Mouse (Mus musculus) limb, embryonic 10.5 days (tissue): ENCODE measurements around the gene Prps1l3. TPM values are rescaled to one million over a fixed set of nuclear protein-coding genes. Genes with fewer than 3 reads are reported as not detected.

ENCODE experiments used
- DNase-seq: peaks from one replicate; pipeline ENCODE4 v3.0.0-alpha.2; 2017; ENCODE audit warnings: low spot score
- H3K27ac ChIP-seq: fragments of 300-500 bp; sonication (generic); 2 replicates; pipeline ENCODE4 v1.5.1; 2016; ENCODE audit warnings: mild to moderate bottlenecking
- H3K27me3 ChIP-seq: fragments of 300-500 bp; sonication (generic); 2 replicates; pipeline ENCODE4 v1.6.1; 2016; ENCODE audit warnings: low read depth, mild to moderate bottlenecking; ENCODE audit not compliant: poor library complexity, severe bottlenecking
- H3K36me3 ChIP-seq: fragments of 300-500 bp; sonication (generic); 2 replicates; pipeline ENCODE4 v1.6.1; 2016; ENCODE audit warnings: mild to moderate bottlenecking, moderate library complexity
- H3K4me1 ChIP-seq: fragments of 300-500 bp; sonication (generic); 2 replicates; pipeline ENCODE4 v1.6.1; 2016
- H3K4me3 ChIP-seq: fragments of 300-500 bp; sonication (generic); 2 replicates; pipeline ENCODE4 v1.5.1; 2016; ENCODE audit warnings: mild to moderate bottlenecking, moderate library complexity
- H3K9me3 ChIP-seq: fragments of 300-500 bp; sonication (generic); replicated peaks from 2 replicates; pipeline ENCODE4 v1.6.1; 2016; ENCODE audit warnings: mild to moderate bottlenecking
- WGBS: fragments of 180-500 bp; shearing (Covaris S2); methylation state at CpG from one replicate; pipeline ENCODE4 v1.1.7; 2016; 5-methylcytosine and 5-hydroxymethylcytosine counted together
- polyA plus RNA-seq: library from polyadenylated mRNA; unstranded; fragments of >200 nt; fragmentation: Nextera tagmentation; extraction: Ambion mirVana; gene quantifications from 2 replicates; pipeline ENCODE4 v1.2.1, GENCODE M21; 2016

Gene Prps1l3
- 85.5 and 87.5 TPM in 2 replicates for polyA plus RNA-seq

GRCm38 (mm10) chr12:57230192-57230706 is at the start of gene Prps1l3, which contains the start of gene Mipol1:
Gene Prps1l3, plus strand, starts transcription at chr12:57230412.
Gene Mipol1, plus strand, starts transcription at chr12:57230427.
- Histone ChIP-seq H3K4me3 (peak within 1 kb of the TSS; percentile 78), H3K27ac (peak within 1 kb of the TSS; percentile 97), H3K27me3 (no peaks in the 10 kb centered on the region), H3K9me3 (no peaks in the 10 kb centered on the region), H3K36me3 (peaks cover 12% of the 10 kb centered on the region), H3K4me1 (peaks cover 5% of the 10 kb centered on the region)
- peak; percentile 98 for DNase-seq
- under 1% methylated on average over 58 of the region's 58 CpGs for WGBS

GRCm38 (mm10) chr12:57184401-57185147 is 45.6 kb upstream of the Prps1l3 start:
- DNase-seq: no peak
- no peak overlapping the region for H3K27ac ChIP-seq
- no peaks in the 10 kb centered on the region for H3K9me3 ChIP-seq
- WGBS: 79% methylated on average over 2 of the region's 2 CpGs
- no peaks in the 10 kb centered on the region for H3K36me3 ChIP-seq
- H3K4me3 ChIP-seq: no peak overlapping the region
- peaks cover 4% of the 10 kb centered on the region; the same call in 1 of the 2 replicates for H3K4me1 ChIP-seq
- peaks cover 15% of the 10 kb centered on the region for H3K27me3 ChIP-seq

GRCm38 (mm10) chr12:57185475-57185874 is 44.7 kb upstream of the Prps1l3 start:
- no peaks in the 10 kb centered on the region for H3K9me3 ChIP-seq
- peaks cover 15% of the 10 kb centered on the region for H3K27me3 ChIP-seq
- no peak for DNase-seq
- H3K4me1 ChIP-seq: no peaks in the 10 kb centered on the region
- WGBS: 3% methylated on average over 1 of the region's 1 CpGs
- H3K36me3 ChIP-seq: no peaks in the 10 kb centered on the region
- H3K27ac ChIP-seq: no peak overlapping the region
- H3K4me3 ChIP-seq: no peak overlapping the region

GRCm38 (mm10) chr12:57186126-57186525 is 44.1 kb upstream of the Prps1l3 start:
- H3K4me3 ChIP-seq: no peak overlapping the region

GRCm38 (mm10) chr12:57187032-57187431 is 43.2 kb upstream of the Prps1l3 start:
- DNase-seq: no peak
- 89% methylated on average over 4 of the region's 4 CpGs for WGBS
- H3K4me1 ChIP-seq: peaks cover 3% of the 10 kb centered on the region
- H3K36me3 ChIP-seq: no peaks in the 10 kb centered on the region
- H3K9me3 ChIP-seq: no peaks in the 10 kb centered on the region
- no peak overlapping the region for H3K27ac ChIP-seq
- H3K27me3 ChIP-seq: peaks cover 15% of the 10 kb centered on the region
- no peak overlapping the region for H3K4me3 ChIP-seq

More at GRCm38 (mm10) chr12:57186126-57186525, 44.1 kb upstream of the Prps1l3 start:
- Histone ChIP-seq H3K36me3 (no peaks in the 10 kb centered on the region), H3K9me3 (no peaks in the 10 kb centered on the region), H3K27ac (no peak overlapping the region), H3K4me1 (peaks cover 3% of the 10 kb centered on the region), H3K27me3 (peaks cover 15% of the 10 kb centered on the region)
- WGBS: 74% methylated on average over 2 of the region's 2 CpGs
- DNase-seq: no peak

- Histone ChIP-seq H3K27ac (no peak overlapping the region), H3K9me3 (no peaks in the 10 kb centered on the region), H3K27me3 (peaks cover 50% of the 10 kb centered on the region), H3K36me3 (no peaks in the 10 kb centered on the region), H3K4me1 (peaks cover 9% of the 10 kb centered on the region), H3K4me3 (no peak overlapping the region)
- no peak for DNase-seq
- 45% methylated on average over 3 of the region's 3 CpGs for WGBS
These were observed 35.6 kb upstream of the Prps1l3 start for GRCm38 (mm10) chr12:57194609-57195008.

GRCm38 (mm10) chr12:57196286-57196607 is 34.0 kb upstream of the Prps1l3 start:
- Histone ChIP-seq H3K27me3 (peaks cover 50% of the 10 kb centered on the region), H3K4me1 (peaks cover 6% of the 10 kb centered on the region; the same call in 1 of the 2 replicates), H3K36me3 (no peaks in the 10 kb centered on the region), H3K27ac (no peak overlapping the region; the same call in 1 of the 2 replicates), H3K9me3 (no peaks in the 10 kb centered on the region), H3K4me3 (peak overlapping the region; percentile 60)
- DNase-seq: no peak
- WGBS: 9% methylated on average over 8 of the region's 8 CpGs

GRCm38 (mm10) chr12:57196608-57197362 is 33.4 kb upstream of the Prps1l3 start:
- H3K4me3 ChIP-seq: peak overlapping the region; percentile 60
- no peaks in the 10 kb centered on the region for H3K9me3 ChIP-seq
- no peaks in the 10 kb centered on the region for H3K36me3 ChIP-seq
- H3K27ac ChIP-seq: peak overlapping the region; percentile 76
- under 1% methylated on average over 59 of the region's 59 CpGs for WGBS
- H3K4me1 ChIP-seq: peaks cover 6% of the 10 kb centered on the region; the same call in 1 of the 2 replicates
- H3K27me3 ChIP-seq: peaks cover 50% of the 10 kb centered on the region
- peak; percentile 74 for DNase-seq

- H3K4me3 ChIP-seq: peak within 1 kb of the TSS; percentile 60
- 65% methylated on average over 10 of the region's 10 CpGs for WGBS
- no peak for DNase-seq
- H3K36me3 ChIP-seq: no peaks in the 10 kb centered on the region
- H3K4me1 ChIP-seq: peaks cover 6% of the 10 kb centered on the region; the same call in 1 of the 2 replicates
- peak within 1 kb of the TSS; percentile 76 for H3K27ac ChIP-seq
- peaks cover 50% of the 10 kb centered on the region for H3K27me3 ChIP-seq
- no peaks in the 10 kb centered on the region for H3K9me3 ChIP-seq
These were observed 32.7 kb upstream of the Prps1l3 start, which contains the start of gene Slc25a21 for GRCm38 (mm10) chr12:57197363-57198026. Gene Slc25a21, minus strand, starts transcription at chr12:57197472.

- no peaks in the 10 kb centered on the region for H3K36me3 ChIP-seq
- DNase-seq: no peak
- H3K4me1 ChIP-seq: peaks cover 6% of the 10 kb centered on the region; the same call in 1 of the 2 replicates
- H3K4me3 ChIP-seq: no peak overlapping the region
- peaks cover 48% of the 10 kb centered on the region for H3K27me3 ChIP-seq
- no peaks in the 10 kb centered on the region for H3K9me3 ChIP-seq
- no peak overlapping the region for H3K27ac ChIP-seq
These were observed 31.9 kb upstream of the Prps1l3 start for GRCm38 (mm10) chr12:57198269-57198668.

GRCm38 (mm10) chr12:57199427-57199826 is 30.8 kb upstream of the Prps1l3 start:
- DNase-seq: no peak
- peaks cover 6% of the 10 kb centered on the region; the same call in 1 of the 2 replicates for H3K4me1 ChIP-seq
- H3K27me3 ChIP-seq: peaks cover 37% of the 10 kb centered on the region
- H3K4me3 ChIP-seq: no peak overlapping the region
- no peak overlapping the region for H3K27ac ChIP-seq
- 90% methylated on average over 2 of the region's 2 CpGs for WGBS
- H3K9me3 ChIP-seq: no peaks in the 10 kb centered on the region
- H3K36me3 ChIP-seq: no peaks in the 10 kb centered on the region

GRCm38 (mm10) chr12:57201901-57202300 is 28.3 kb upstream of the Prps1l3 start:
- peaks cover 4% of the 10 kb centered on the region; the same call in 1 of the 2 replicates for H3K4me1 ChIP-seq
- WGBS: 97% methylated on average over 3 of the region's 3 CpGs
- H3K36me3 ChIP-seq: no peaks in the 10 kb centered on the region
- no peak for DNase-seq
- H3K27me3 ChIP-seq: peaks cover 17% of the 10 kb centered on the region
- no peak overlapping the region for H3K4me3 ChIP-seq
- no peaks in the 10 kb centered on the region for H3K9me3 ChIP-seq
- no peak overlapping the region for H3K27ac ChIP-seq
